Mouse (Mus musculus) ES-Bruce4 (cell line): ENCODE measurements around the gene Prkaa1. TPM values are rescaled to one million over a fixed set of nuclear protein-coding genes. Genes with fewer than 3 reads are reported as not detected.
A peak's percentile ranks its signal among the peaks of the same experiment; 100 is the strongest.
"Not testable (repeated sequence)": the region's sequence is repeated elsewhere in the genome, so short reads cannot be mapped to it uniquely, and the experiment has no call there.

Experiments
- H3K27ac ChIP-seq: 2 replicates; pipeline ENCODE4 v1.5.1; 2012; ENCODE audit warnings: low read length, inconsistent platforms; ENCODE audit not compliant: insufficient read depth
- H3K27me3 ChIP-seq: 2 replicates; pipeline ENCODE4 v1.6.1; 2012; ENCODE audit warnings: mild to moderate bottlenecking, low read length, inconsistent platforms; ENCODE audit not compliant: control insufficient read depth, poor library complexity, insufficient read depth, severe bottlenecking
- H3K36me3 ChIP-seq: 2 replicates; pipeline ENCODE4 v1.6.1; 2012; ENCODE audit warnings: inconsistent platforms, mild to moderate bottlenecking, low read length, moderate library complexity; ENCODE audit not compliant: control insufficient read depth, poor library complexity, insufficient read depth, severe bottlenecking
- H3K4me1 ChIP-seq: one replicate; pipeline ENCODE4 v1.8.1; 2011; ENCODE audit warnings: low read length; ENCODE audit not compliant: control insufficient read depth, insufficient read depth
- H3K4me3 ChIP-seq: 2 replicates; pipeline ENCODE4 v1.5.1; 2011; ENCODE audit warnings: low read depth, mild to moderate bottlenecking, low read length
- H3K9ac ChIP-seq: 2 replicates; pipeline ENCODE4 v1.6.1; 2012; ENCODE audit warnings: low read depth, mild to moderate bottlenecking, inconsistent platforms; ENCODE audit not compliant: poor library complexity, severe bottlenecking
- H3K9me3 ChIP-seq: replicated peaks from 2 replicates; pipeline ENCODE4 v1.6.1; 2012; ENCODE audit warnings: mild to moderate bottlenecking, low read length, inconsistent platforms; ENCODE audit not compliant: control insufficient read depth, poor library complexity, insufficient read depth, severe bottlenecking
- CTCF ChIP-seq: IDR thresholded peaks from one replicate; pipeline ENCODE4 v1.8.1; 2011; ENCODE audit warnings: low read depth, low read length
- EP300 ChIP-seq: IDR thresholded peaks from 2 replicates; pipeline ENCODE4 v1.6.1; 2011; ENCODE audit warnings: low read depth, low read length; ENCODE audit not compliant: insufficient read depth
- POLR2A ChIP-seq: IDR thresholded peaks from one replicate; pipeline ENCODE4 v1.8.1; 2011; ENCODE audit warnings: low read length; ENCODE audit not compliant: insufficient read depth
- polyA plus RNA-seq: library from polyadenylated mRNA; stranded (reverse); fragments of >200 nt; gene quantifications from 2 replicates; pipeline ENCODE4 v1.2.4, GENCODE M21; 2011; ENCODE audit warnings: low read depth; ENCODE audit not compliant: missing spikeins, insufficient read depth, insufficient read length

Prkaa1 gene
- polyA plus RNA-seq, 1 experiment, result 26.0 TPM

DNA sequence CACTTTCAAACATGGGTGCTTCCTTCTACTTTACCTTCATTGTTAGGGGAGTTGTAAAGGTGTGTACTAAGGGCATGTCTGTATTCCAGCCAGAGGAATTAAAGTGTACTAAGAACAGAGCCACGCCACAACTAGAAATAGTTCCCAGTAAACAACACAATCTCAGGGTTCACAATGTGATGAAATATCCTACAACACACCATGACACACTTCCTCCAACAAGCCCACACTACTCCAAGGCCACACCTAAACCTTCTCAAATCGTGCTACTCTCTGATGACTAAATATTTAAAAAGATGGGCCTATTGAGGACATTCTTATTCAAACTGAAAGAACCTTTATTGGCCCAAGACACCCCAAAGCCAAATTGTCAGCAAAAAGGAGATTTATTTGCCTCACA is 16.2 kb upstream of the Prkaa1 start:
- TF ChIP-seq POLR2A (no peak), CTCF (no peak), EP300 (no peak)
- Histone ChIP-seq H3K36me3 (peaks cover 16% of the 10 kb centered on the region), H3K27me3 (no peaks in the 10 kb centered on the region; the same call in 1 of the 2 replicates)

GRCm38 (mm10) chr15:5128176-5128940 is 15.3 kb upstream of the Prkaa1 start:
- H3K27me3 ChIP-seq, result no peaks in the 10 kb centered on the region; the same call in 1 of the 2 replicates
- no peaks in the 10 kb centered on the region for H3K4me1 ChIP-seq
- H3K9ac ChIP-seq, result no peak overlapping the region
- peaks cover 11% of the 10 kb centered on the region for H3K36me3 ChIP-seq
- TF ChIP-seq CTCF (no peak), EP300 (no peak), POLR2A (no peak)
- no peak overlapping the region for H3K4me3 ChIP-seq
- H3K27ac ChIP-seq, result no peak overlapping the region
- H3K9me3 ChIP-seq, result peaks cover 9% of the 10 kb centered on the region; the same call in 1 of the 2 replicates

More for the DNA sequence above, 16.2 kb upstream of the Prkaa1 start:
- Histone ChIP-seq H3K4me3 (no peak overlapping the region), H3K9me3 (peaks cover 9% of the 10 kb centered on the region; the same call in 1 of the 2 replicates), H3K9ac (no peak overlapping the region), H3K27ac (no peak overlapping the region), H3K4me1 (no peaks in the 10 kb centered on the region)

DNA sequence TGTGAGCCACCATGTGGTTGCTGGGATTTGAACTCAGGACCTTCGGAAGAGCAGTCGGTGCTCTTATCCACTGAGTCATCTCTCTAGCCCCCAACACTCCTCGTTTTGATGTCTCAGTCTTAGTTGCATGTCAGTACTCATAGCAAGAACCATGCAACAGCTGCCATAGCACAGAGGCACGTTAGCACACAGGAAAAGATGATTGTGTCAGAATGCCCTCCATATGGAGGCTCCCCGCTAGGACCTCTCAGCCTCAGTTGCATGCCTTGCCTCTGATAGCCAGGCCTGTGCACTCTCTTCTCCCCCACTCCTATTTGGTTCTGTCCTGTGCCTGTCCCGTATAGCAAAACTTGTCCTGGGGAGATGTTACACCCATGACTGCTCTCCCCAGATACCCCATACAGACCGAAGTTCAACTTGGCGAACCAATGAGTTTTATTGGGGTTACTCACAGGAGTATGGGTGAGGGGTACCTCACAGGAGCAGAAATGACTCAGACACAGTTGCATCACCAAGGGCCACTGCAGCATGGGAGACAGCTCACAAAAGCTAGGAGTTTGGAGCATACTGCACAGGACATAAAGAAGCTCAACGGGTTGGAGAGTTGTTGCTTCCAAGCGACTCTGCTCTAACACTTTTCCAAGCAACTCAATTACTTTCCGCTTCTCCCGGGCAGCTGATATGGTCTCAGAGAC is 14.4 kb upstream of the Prkaa1 start:
- Histone ChIP-seq H3K9ac (no peak overlapping the region), H3K4me1 (no peaks in the 10 kb centered on the region), H3K27me3 (no peaks in the 10 kb centered on the region; the same call in 1 of the 2 replicates), H3K27ac (no peak overlapping the region), H3K36me3 (peaks cover 8% of the 10 kb centered on the region), H3K4me3 (no peak overlapping the region), H3K9me3 (peaks cover 9% of the 10 kb centered on the region; the same call in 1 of the 2 replicates)
- TF ChIP-seq POLR2A (no peak), EP300 (no peak), CTCF (no peak)

- not testable (repeated sequence) for H3K27me3 ChIP-seq, H3K9ac ChIP-seq, H3K4me1 ChIP-seq, H3K4me3 ChIP-seq, H3K36me3 ChIP-seq, H3K27ac ChIP-seq, H3K9me3 ChIP-seq
These were observed 12.6 kb upstream of the Prkaa1 start for GRCm38 (mm10) chr15:5130887-5131668.

GRCm38 (mm10) chr15:5133301-5133700 is 10.4 kb upstream of the Prkaa1 start:
- H3K9me3 ChIP-seq, result no peaks in the 10 kb centered on the region
- H3K4me3 ChIP-seq, result no peak overlapping the region
- H3K27me3 ChIP-seq, result no peaks in the 10 kb centered on the region
- no peaks in the 10 kb centered on the region for H3K4me1 ChIP-seq
- H3K27ac ChIP-seq, result no peak overlapping the region
- no peak overlapping the region for H3K9ac ChIP-seq
- no peaks in the 10 kb centered on the region for H3K36me3 ChIP-seq
- TF ChIP-seq EP300 (no peak), POLR2A (no peak), CTCF (no peak)

DNA sequence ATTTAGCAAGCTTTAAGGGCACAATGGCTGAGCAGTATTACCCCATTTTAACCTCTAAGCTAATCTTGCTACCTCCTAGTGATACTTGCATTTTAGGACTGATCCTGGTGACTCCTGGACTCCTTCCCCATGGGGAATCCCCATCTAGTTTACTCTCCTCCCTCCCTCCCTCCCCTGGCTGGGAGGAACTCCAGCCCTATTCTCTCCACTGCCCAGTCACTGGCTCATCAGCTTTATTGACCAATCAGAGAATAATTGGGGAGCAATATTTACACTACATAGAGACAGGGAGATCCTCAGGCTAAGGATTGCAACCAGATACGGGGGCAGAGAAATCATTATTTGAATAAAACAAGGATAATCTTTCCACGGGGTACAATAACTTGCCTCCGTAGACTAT is 9.5 kb upstream of the Prkaa1 start:
- Histone ChIP-seq H3K9ac (peak overlapping the region; percentile 13), H3K4me3 (peak overlapping the region; percentile 84), H3K27ac (no peak overlapping the region), H3K9me3 (no peaks in the 10 kb centered on the region), H3K4me1 (no peaks in the 10 kb centered on the region), H3K36me3 (no peaks in the 10 kb centered on the region), H3K27me3 (no peaks in the 10 kb centered on the region)
- TF ChIP-seq CTCF (no peak), EP300 (no peak), POLR2A (no peak)
